Mouse (Mus musculus) left cerebral cortex, adult 18-20 months (tissue): ENCODE results near the gene Prr15. TPM values are rescaled to one million over a fixed set of nuclear protein-coding genes. Genes with fewer than 3 reads are reported as not detected.

ENCODE experiments used
- DNase-seq, 2 experiments: peaks; one replicate each; pipeline ENCODE4 v3.0.0; 2021 to 2022; ENCODE audit warnings: low spot score in 2 of 2, mixed read lengths in 1 of 2
- long read RNA-seq, 2 experiments: library from polyadenylated mRNA; stranded (forward); transcript quantifications; one replicate each; pipeline ENCODE4 v2.0.0; 2021
- total RNA-seq, 2 experiments: library from RNA; stranded (reverse); gene quantifications; 2 replicates each; pipeline ENCODE4 v1.2.3; 2021

Prr15 gene
- total RNA-seq: 1 to 10 TPM; 1.3 to 3.7 TPM
- long read RNA-seq, experiment 1: 0 reads
- long read RNA-seq, experiment 2: 0 reads

DNA sequence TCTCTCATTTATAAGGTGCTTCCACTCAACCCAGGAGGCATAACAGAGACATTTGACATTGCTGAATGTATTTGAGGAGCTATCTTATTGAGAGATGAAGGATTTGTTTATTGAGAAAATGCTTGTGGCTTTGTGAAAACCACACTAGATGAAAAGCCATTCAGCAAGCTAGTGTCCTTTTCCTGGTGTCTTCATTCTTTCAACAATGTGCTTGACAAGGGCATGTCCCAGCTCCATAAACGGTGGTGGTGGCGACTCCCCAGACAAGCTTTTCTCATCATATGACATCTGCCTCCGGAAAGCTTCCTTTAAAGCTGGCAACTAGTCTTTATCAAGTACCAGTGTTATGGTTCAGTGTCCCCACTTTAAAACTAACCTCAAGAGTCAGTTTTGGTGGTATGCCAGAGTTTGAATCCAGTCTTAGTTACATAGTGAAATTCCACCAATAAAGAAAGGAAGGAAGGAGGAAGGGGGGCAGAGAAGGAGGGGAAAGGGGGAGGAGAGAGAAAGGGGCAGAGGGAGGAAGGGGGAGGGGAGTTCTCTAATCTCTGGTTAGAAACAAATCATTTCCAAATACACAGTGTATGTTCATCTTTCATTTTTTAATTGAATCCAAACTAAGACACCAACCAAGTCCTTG is at the start of gene Prr15:
Gene Prr15 (plus strand): TSS at position 590 of the 640 bp plus-strand sequence.
- no peak for DNase-seq

DNA sequence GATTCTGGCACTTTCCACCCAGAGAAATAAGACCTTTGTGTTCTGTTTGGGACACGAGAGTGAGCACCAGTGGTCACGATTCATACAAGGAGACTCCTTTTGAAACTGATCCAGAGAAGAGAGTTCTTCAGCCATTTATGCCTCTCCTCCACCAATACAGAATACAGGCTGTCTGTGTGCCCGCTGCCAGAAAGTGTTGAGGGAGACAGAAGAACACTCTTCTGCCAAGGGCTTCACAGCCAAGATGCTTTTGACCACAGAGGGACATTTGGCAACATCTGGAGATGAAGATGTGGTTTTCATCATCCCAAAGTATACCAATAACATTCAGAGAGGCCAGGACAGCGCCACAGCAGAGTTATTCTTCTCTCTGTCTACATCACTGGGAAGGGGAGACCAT is 48.4 kb upstream of the Prr15 start:
- DNase-seq: no peak

DNA sequence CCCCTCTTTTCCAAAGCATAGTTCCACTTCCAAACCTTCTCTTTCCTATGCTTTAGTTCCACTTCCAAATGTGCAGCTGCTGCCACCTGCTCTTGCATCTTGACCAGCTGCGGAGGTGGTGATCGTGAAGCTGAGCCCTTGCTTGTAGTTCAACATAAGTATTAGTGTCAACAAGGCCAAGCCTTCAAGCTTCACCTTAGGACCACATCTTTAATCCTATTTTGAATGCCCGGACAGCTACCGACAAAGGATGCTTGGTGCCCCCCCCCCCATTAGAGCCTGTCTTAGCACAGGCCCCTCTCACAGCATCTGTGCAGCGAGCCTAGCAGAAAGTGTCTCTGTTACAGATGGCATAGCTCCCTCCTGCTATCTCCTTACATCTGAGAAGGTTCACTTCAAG is 47.8 kb upstream of the Prr15 start:
- no peak for DNase-seq

DNA sequence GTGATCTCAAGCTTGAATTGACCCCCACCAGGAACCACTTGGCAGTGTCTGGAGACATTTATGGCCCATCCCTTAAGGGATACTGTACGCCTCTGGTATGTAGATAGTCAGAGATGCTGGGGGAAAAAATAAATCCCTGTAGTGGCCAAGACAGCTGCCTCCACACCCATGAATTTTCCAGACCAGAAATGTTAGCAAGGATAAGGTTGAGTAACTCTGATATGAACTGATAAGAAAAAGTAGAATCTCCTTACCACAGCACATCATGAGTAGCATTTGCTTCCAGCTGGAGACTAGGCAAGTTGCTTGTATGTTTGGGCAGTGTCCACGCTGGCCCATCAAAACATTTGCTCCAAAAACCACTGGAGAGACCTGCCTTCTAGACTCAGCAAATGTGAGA is 47.0 kb upstream of the Prr15 start:
- DNase-seq: no peak

DNA sequence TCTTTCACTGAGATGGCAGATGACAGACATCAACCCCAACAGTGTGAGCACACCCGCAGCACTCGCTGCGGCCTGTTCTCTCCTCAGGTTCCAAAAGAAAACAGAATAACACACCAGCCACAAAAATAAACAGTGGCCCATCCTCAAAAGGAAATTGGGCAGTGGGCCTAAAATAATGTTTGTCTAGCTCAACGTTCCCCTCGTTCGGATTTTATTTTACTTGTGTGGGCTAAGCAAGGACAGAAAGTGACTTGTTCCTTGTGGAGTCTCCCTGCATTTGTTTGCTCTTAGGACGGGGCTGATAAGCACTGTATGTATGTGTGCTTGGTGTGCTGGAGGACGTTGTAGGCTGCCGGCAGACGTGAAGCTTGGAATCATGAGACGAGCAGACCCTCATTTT is 46.2 kb upstream of the Prr15 start:
- DNase-seq: no peak

DNA sequence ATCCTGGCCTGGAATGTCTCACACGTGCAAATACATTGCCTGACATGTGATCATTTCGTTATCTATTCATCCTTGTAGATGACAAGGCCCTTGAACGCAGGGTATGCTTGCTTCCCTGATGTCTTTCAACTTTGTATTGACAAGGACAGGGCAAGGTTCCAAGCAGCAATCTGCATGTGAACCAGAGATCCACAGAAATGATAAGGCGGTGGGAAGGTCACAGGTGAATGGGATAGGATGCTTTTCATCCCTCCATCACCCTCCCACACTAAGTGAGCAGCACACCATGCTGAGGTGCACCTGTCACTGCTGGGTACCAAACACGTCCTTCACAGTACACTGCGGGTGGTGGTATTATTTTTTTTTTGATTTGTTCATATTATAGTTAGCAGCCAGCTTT is 45.4 kb upstream of the Prr15 start:
- no peak for DNase-seq

DNA sequence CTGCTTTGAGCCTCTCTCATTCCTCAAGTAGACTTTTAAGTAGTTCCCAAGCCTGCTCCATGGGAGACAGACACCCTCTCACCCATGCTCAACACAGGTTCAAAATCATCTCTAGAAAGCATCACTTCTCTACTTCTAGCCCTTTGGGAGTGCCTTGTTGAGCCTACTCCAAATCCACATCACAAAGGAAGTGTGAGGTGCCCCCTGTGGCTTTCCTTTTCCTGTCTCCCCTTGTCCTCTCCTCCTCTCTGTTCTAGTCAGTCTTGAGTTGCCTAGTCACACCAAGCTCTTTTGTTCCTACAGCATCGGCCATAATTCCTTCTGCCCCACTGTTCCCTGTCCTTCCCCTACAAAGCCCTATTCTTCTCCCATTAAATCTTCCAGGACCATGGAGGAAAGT is 42.3 kb upstream of the Prr15 start:
- DNase-seq: no peak

DNA sequence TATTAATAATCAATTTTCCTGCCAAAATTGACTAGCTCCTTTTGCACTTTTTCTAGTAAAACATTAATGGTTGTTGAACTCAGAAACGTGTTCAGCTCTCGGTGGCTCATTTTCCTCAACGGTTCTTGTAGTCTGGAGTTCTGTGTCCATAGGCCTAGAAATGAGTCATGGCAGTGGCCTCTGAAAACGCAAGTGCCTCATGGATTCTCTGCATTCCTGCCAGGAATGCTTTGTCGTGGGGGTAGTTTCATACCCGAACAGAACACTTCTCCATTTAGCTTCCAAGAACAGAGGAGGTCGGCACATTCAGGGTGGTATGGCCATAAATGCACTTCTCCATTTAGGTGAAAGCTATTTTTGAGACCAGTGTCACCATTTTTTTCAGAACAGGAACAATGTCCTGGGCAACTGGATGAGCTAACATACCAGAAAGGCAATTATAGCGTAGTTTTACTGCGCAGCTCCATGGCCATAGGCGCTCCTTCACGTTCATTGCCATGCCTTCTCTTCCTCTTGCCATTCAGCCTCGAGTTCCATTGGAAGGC is 41.4 kb upstream of the Prr15 start:
- no peak for DNase-seq

DNA sequence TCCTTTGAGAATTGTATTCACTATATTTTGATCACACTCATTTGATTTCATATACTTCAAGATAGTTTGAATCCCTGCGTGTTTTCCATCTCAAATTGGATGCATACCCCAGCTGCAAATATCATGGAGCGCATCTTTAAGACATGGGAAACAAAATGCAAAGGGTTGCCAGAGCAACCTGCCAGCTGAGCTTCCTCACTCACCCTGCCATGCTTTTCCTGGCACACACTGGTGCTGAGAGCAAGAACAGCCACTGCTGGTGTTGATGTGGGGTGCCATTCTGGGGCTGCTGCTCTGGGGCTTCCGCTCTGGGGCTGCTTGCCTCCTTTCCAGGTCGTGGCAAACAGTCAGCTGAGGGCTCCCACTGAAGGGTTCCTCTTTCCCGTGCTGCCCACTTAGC is 38.8 kb upstream of the Prr15 start:
- DNase-seq: no peak

DNA sequence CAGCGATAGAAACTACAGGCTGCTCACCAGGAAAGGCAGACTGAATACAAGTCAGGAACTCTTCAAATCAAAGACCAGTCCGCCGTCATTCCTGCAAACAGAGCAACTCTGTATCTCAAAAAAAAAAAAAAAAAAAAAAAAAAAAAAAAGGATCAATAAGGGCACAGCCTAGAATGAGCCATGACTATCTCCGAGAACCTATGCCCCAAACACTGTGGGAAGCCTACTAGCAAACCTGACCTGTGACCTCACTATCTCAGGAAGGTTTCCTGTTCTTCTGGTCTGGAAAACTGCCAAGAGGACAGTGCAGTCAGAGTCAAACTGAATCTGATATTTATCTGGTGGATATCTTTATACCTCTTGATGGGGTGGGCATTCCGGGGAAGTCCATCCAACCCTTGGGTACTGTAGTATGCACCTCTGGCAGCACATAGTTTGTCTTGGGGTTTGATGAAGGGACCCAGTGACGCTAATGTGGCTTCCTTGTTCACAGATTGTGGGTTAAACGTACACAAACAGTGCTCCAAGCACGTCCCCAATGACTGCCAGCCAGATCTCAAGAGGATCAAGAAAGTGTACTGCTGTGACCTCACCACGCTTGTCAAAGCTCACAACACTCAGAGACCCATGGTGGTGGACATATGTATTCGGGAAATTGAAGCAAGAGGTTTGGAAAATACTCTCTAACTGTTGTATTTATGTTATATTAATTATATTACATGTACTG is 35.7 kb upstream of the Prr15 start:
- no peak for DNase-seq

DNA sequence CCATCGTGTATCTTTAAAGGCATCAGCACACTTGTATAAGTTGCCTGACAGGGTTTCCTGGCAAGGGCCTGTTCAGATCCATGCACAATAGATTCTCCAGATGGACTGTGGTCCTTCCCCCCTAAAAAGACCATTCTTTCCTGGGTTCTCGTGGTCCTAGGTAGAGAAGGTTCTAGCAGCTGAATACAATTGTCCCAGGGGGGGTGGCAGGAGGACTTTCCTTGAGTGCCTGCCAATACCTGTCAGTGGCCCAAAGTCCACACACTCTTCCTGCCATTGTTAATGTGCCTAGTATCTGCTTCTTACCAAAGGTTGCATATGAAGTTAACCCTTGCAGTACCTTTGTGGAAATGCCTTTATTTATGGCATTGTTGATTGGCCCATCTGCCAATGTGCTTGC is 28.4 kb upstream of the Prr15 start:
- no peak for DNase-seq

DNA sequence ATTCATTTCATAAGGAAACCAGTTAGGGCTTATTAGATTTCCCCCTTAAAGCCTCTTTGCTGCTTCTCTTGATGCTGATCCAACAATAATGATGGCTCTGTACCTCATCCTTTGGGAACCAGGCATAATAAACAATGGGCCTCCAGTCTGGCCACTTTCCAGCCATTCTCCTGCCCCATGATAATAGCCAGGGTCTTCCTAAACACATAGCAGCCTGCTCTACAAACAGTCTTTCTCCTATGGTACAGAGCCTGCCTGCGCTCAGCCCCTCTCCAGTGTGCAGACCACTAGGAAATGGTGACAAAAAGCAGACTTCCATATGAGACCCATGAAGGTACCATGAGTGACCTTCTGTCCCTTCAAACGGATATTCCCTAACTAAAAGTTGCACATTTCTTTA is 26.2 kb upstream of the Prr15 start:
- DNase-seq: no peak

DNA sequence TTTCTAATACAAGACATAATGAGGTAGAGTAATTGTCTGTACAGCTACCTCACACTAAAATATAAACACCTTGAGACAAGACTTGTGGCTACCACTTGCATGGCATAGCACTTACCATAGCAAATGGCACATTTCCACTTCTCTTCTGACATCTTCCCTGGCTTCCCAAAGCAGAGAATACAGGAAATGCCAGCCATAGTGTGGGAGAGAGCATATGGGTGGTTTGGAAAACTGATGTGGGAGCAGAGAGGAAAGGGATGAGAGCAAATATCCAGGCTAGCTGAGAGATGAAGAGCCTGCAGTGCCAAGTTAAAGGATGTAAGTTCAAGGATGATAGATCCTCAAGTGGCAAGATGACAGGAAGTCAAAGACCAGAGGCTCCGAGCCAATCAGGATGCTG is 19.9 kb upstream of the Prr15 start:
- no peak for DNase-seq

DNA sequence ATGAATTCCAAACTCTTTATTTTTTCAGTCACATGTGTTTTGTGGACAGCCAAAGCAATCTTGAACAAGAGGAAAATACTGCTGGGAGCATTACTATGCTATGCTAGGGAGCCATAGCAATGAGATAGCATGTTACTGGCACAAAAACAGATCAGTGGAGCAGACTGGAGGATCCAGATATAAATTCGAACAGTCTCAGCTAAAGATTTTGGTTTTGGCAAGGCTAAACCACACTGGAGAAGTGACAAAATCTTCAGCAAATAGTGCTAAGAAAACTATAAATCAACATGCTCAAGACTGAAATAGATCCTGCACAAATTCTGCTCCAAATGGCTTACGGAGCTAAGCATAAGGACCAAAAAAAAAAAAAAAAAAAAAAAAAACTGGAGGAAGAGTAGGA is 12.6 kb upstream of the Prr15 start:
- no peak for DNase-seq

DNA sequence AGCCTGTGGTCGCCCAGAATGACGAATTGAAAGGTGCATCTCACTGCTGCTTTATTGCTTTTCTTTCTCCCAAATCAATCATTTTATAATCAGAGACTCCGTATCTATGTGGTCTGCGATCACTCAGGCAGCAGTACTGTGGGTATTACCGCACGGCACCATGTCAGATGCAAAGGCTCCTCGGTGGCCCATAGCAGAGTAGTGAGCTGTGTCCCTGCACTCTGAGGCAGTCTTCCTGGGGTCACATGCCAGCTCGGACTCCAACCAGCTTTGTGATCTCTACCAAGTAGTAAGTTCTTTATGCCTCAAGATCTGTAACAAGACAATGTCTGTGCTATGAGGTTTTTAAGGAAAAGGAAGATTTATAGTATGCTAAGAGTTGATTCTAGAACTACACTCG is 7.0 kb upstream of the Prr15 start:
- no peak for DNase-seq

DNA sequence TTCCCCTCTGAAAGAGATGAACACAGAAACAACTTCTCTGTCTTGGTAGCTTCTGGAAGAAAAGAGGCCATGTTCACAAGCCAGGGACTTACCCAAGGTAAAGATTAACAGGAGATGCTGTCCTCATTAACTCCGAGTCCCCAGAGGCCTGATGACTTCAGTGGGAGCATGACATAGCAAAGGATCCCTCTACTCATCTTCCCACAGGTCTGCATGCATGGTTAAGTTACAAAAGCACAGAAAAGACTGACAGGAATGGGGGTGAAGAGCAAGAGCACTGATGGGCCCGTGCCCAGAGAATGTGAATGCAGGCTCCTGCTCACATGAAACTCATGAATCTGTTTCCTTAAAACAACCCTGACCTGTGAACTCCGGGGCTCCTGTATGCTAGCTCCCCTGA is 6.4 kb upstream of the Prr15 start:
- DNase-seq: no peak

DNA sequence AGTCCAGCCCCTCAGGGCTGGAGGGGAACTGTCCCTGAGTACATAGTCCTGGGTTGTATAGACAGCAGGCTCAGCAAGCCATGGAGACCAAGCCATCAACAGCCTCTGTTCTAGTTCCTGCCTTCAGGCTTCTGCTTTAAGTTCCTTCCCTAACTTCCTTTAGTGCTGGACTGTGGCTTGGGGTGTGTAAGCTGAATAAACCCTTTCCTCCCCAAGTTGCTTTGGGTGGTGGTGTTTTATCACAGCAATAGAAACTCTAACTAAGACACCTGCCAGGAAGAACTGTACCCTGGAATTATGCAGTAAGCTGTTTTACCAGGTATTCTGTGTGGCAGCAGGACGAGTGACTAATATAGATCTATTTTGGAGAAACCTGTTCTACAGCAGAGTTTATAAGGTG is 5.4 kb upstream of the Prr15 start:
- DNase-seq: no peak

DNA sequence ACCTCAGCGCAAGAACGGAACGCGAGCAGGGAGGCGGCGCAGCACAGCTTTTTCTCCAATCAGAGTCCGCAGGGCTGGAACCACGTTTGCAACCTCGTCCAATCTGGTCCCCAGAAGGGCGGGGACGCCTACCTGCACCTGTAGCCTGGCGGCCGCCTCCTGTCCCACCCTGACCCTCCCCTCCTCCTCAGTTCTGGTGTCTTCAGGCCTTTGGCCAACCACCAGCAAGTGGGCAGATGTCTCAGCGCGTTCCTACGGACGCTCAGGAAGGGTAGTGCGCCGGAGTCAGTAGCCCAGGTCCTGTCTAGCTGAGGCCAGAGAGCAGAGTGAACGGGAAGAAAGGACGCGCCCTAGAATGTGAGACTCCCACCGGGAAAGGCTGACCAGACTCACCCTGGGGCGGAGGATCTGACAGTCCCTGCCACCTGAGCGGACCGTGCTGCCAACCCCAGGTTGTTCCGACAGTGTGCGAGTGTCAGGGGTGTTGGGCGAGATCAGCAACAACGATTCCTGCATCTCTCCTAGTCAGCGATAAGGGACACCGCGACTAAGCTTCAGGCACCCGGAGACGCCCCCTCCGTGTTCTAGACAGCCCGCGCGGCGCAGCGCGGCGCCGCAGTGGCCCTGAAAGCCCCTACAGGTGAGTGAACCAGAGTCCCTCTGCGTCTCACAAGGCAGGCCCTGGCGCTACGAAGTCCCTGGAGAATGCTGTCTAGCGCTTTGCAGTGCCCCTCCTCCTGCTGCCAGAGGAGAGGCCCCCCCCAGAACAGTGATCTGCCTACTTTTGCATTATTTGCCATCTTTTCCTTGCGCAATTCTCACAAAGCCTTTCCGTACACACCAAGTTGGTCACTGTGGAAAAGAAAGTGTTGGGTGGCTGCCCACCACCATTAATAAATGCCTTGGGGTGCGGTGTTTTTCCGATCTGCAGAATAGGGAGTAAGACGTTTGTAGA is 1.3 kb downstream of the Prr15 start:
- peak; percentile 61 to 70 for DNase-seq

DNA sequence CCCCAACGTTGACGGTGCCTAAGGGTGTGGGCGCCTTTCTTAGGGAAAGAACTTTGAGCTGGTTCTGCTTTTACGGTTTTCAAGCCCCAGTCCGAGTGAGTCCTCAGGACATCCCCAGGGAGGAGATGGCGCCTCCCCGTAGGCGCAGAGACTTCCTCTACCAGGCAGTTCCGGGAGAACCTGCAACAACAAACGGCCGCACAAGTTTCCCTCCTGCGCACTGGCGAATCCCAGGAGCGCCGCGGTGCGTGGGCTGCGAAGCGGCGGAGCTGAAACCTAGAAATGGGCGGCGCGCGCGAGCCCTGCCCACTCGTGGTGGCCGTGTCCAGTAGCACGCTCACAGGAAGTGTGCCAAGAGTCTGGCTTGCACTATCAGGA is 2.0 kb downstream of the Prr15 start:
- DNase-seq: peak; percentile 61 to 77

DNA sequence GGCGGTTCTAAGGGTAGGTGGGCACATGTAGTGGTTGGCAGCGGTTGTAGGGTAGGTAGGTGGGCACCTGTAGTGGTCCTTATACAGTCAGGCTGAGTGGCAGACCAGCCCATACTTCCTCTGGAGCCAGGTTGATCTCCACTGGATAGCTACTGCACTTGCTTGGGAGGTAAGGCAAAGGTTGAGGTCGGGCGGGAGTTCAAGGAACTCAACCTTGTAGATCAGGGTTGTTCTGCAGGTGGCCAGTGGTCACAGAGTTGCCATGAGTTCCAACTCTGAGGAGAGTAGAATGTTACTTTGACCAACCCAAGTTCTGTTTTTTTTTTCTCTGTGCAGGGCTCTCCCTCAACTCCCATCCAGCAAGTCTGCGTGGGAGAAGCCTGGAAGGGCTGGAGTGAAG is 3.1 kb downstream of the Prr15 start:
- no peak for DNase-seq

DNA sequence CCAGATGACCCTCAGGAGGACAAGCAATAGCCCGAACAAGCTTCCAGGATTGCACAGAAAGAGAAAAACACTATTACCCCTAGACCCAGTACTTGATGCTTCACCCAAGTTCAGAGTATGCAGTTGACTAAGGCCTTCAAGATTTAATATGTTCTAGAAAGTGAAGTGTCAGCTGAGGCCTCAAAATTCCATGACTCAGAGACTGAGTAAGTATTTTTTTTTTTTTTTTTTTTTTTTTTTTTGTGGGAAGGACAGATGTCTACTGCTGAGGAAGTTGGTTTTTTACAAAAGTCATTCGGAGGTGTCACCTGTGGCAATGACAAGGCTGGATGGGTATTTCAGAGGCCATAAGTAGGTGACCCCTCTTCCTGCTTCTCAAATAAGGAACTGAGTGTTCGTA is 4.0 kb downstream of the Prr15 start:
- DNase-seq: no peak

DNA sequence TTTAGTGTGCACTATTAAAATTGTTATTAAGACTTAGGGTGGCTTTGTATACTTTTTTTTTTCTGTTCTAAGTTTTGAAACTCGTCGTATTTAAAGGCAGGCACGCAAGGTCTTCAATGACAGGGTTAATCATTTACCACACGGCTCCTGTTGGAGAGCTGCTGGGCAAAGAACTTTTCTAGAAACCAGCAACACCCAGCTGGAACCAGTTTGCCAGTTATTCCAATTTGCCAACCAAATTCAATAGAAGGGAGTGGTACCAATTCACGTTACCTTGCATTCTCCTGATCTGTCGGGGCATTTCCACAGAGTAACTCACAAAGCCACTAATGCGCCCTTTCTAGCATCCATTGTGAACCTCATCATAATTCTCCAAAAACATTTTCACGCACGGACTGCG is 4.5 kb downstream of the Prr15 start:
- no peak for DNase-seq
